Mouse (Mus musculus) liver, embryonic 14.5 days (tissue): Measurements from ENCODE around the gene Atad1.

Source experiments
- CTCF ChIP-seq: IDR thresholded peaks from 2 replicates; pipeline ENCODE4 v1.5.1; 2016; ENCODE audit warnings: antibody characterized with exemption, low read depth, control low read depth
- EP300 ChIP-seq: IDR thresholded peaks from 2 replicates; pipeline ENCODE4 v1.6.1; 2016; ENCODE audit warnings: antibody characterized with exemption, low read depth

DNA sequence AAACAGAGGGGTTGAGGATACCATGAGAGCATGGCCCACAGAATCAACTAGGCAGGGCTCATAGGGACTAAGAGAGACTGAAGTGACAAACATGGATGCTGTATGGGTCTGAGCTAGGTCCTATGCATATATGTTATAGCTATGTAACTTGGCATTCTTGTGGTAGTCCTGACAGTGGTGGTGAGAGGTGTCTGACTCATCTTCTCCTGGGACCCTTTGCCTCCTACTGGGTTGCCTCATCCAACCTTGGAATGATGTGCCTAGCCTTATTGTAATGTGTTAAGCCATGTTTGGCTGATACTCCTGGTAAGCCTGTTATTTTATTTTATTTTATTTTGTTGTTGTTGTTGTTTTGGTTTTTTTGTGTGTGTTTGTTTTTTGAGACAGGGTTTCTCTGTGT, 23.9 kb downstream of the Atad1 start:
- no peak for TF ChIP-seq CTCF
- no peak for TF ChIP-seq EP300
